Mouse (Mus musculus): Measurements from ENCODE around the gene Flt3. TPM values are rescaled to one million over a fixed set of nuclear protein-coding genes. Genes with fewer than 3 reads are reported as not detected.

Gene Flt3
- polyA plus RNA-seq, 1 experiment = 1.4 TPM

GRCm38 (mm10) chr5:147390772-147391171 is 9.5 kb downstream of the Flt3 start:
- no peak for TF ChIP-seq POLR2A (IDR thresholded peaks at IDR 0.05; ENCODE audit: borderline replicate concordance, extremely low read depth, low read depth, low read length)
- no peak for TF ChIP-seq CTCF (IDR thresholded peaks at IDR 0.05; ENCODE audit: insufficient read depth, low read length)
- 23% methylated on average over 2 of the region's 2 CpGs for WGBS
- H3K4me3 ChIP-seq (replicated peaks; ENCODE audit: extremely low read depth, low read depth, low read length) = no peak overlapping the region
- no peaks in the 10 kb centered on the region for H3K4me1 ChIP-seq (ENCODE audit: control insufficient read depth, insufficient read depth, low read length)
- DNase-seq = no peak

GRCm38 (mm10) chr5:147389052-147389451 is 11.2 kb downstream of the Flt3 start:
- no peaks in the 10 kb centered on the region for H3K4me1 ChIP-seq (ENCODE audit: control insufficient read depth, insufficient read depth, low read length)
- no peak for DNase-seq
- no peak overlapping the region for H3K4me3 ChIP-seq (replicated peaks; ENCODE audit: extremely low read depth, low read depth, low read length)
- TF ChIP-seq POLR2A (IDR thresholded peaks at IDR 0.05; ENCODE audit: borderline replicate concordance, extremely low read depth, low read depth, low read length) = no peak
- TF ChIP-seq CTCF (IDR thresholded peaks at IDR 0.05; ENCODE audit: insufficient read depth, low read length) = no peak
- 72% methylated on average over 5 of the region's 5 CpGs for WGBS

DNA sequence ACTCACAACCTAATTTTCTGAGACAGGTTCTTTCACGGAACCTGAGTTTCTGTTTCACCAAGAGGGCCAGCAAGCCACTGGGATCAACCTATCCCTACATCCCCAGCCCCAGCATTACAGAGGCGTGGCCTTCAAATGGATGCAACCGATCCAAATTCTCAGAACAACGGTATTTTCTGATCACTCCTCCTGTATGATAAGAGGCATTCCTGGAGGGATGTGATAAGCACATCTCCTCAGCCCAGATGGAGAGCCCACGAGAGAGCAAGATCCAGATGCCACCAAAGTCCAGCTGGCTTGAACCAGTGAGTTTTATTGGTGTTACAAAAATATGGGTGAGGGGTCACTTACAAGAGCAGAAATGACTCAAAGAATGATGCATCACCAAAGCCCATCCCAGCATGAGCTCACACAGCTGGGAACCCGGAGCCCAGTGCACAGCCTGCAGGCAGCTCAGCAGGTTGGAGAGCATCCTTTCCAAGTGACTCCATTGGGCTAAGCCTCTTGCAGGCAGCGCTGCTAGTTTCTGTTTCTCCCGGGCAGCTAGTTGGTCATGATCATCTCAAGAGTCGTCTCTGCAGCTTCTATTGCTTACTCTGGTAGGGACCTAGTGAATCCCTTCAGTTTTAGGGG is 11.8 kb downstream of the Flt3 start:
- TF ChIP-seq CTCF (IDR thresholded peaks at IDR 0.05; ENCODE audit: insufficient read depth, low read length) (no peak), POLR2A (IDR thresholded peaks at IDR 0.05; ENCODE audit: borderline replicate concordance, extremely low read depth, low read depth, low read length) (no peak)
- 63% methylated on average over 9 of the region's 9 CpGs for WGBS
- DNase-seq = no peak
- Histone ChIP-seq H3K4me1 (ENCODE audit: control insufficient read depth, insufficient read depth, low read length) (no peaks in the 10 kb centered on the region), H3K4me3 (replicated peaks; ENCODE audit: extremely low read depth, low read depth, low read length) (no peak overlapping the region)

- Histone ChIP-seq H3K4me3 (replicated peaks; ENCODE audit: extremely low read depth, low read depth, low read length) (no peak overlapping the region), H3K4me1 (ENCODE audit: control insufficient read depth, insufficient read depth, low read length) (no peaks in the 10 kb centered on the region)
- TF ChIP-seq POLR2A (IDR thresholded peaks at IDR 0.05; ENCODE audit: borderline replicate concordance, extremely low read depth, low read depth, low read length) (no peak), CTCF (IDR thresholded peaks at IDR 0.05; ENCODE audit: insufficient read depth, low read length) (no peak)
- no peak for DNase-seq
- WGBS = 79% methylated on average over 13 of the region's 13 CpGs
These were observed 13.4 kb downstream of the Flt3 start for GRCm38 (mm10) chr5:147386865-147387264.

GRCm38 (mm10) chr5:147381396-147381795 is 18.9 kb downstream of the Flt3 start:
- 70% methylated on average over 10 of the region's 10 CpGs for WGBS
- no peak for DNase-seq
- Histone ChIP-seq H3K4me3 (replicated peaks; ENCODE audit: extremely low read depth, low read depth, low read length) (no peak overlapping the region), H3K4me1 (ENCODE audit: control insufficient read depth, insufficient read depth, low read length) (no peaks in the 10 kb centered on the region)
- TF ChIP-seq CTCF (IDR thresholded peaks at IDR 0.05; ENCODE audit: insufficient read depth, low read length) (no peak), POLR2A (IDR thresholded peaks at IDR 0.05; ENCODE audit: borderline replicate concordance, extremely low read depth, low read depth, low read length) (no peak)

- TF ChIP-seq POLR2A (IDR thresholded peaks at IDR 0.05; ENCODE audit: borderline replicate concordance, extremely low read depth, low read depth, low read length) (no peak), CTCF (IDR thresholded peaks at IDR 0.05; ENCODE audit: insufficient read depth, low read length) (no peak)
- 79% methylated on average over 3 of the region's 3 CpGs for WGBS
- no peak overlapping the region for H3K4me3 ChIP-seq (replicated peaks; ENCODE audit: extremely low read depth, low read depth, low read length)
- H3K4me1 ChIP-seq (ENCODE audit: control insufficient read depth, insufficient read depth, low read length) = no peaks in the 10 kb centered on the region
- no peak for DNase-seq
These were observed 20.8 kb downstream of the Flt3 start for GRCm38 (mm10) chr5:147379481-147379880.

GRCm38 (mm10) chr5:147370276-147370675 is 30.0 kb downstream of the Flt3 start:
- DNase-seq = no peak
- Histone ChIP-seq H3K4me1 (ENCODE audit: control insufficient read depth, insufficient read depth, low read length) (no peaks in the 10 kb centered on the region), H3K4me3 (replicated peaks; ENCODE audit: extremely low read depth, low read depth, low read length) (no peak overlapping the region)
- 86% methylated on average over 8 of the region's 8 CpGs for WGBS
- TF ChIP-seq CTCF (IDR thresholded peaks at IDR 0.05; ENCODE audit: insufficient read depth, low read length) (no peak), POLR2A (IDR thresholded peaks at IDR 0.05; ENCODE audit: borderline replicate concordance, extremely low read depth, low read depth, low read length) (no peak)

- Histone ChIP-seq H3K4me1 (ENCODE audit: control insufficient read depth, insufficient read depth, low read length) (no peaks in the 10 kb centered on the region), H3K4me3 (replicated peaks; ENCODE audit: extremely low read depth, low read depth, low read length) (no peak overlapping the region)
- WGBS = 94% methylated on average over 6 of the region's 6 CpGs
- no peak for DNase-seq
- TF ChIP-seq CTCF (IDR thresholded peaks at IDR 0.05; ENCODE audit: insufficient read depth, low read length) = no peak
- no peak for TF ChIP-seq POLR2A (IDR thresholded peaks at IDR 0.05; ENCODE audit: borderline replicate concordance, extremely low read depth, low read depth, low read length)
These were observed 32.1 kb downstream of the Flt3 start for GRCm38 (mm10) chr5:147368221-147368620.

GRCm38 (mm10) chr5:147365995-147366765 is 34.1 kb downstream of the Flt3 start:
- Histone ChIP-seq H3K4me3 (replicated peaks; ENCODE audit: extremely low read depth, low read depth, low read length) (no peak overlapping the region), H3K4me1 (ENCODE audit: control insufficient read depth, insufficient read depth, low read length) (no peaks in the 10 kb centered on the region)
- no peak for DNase-seq
- no peak for TF ChIP-seq CTCF (IDR thresholded peaks at IDR 0.05; ENCODE audit: insufficient read depth, low read length)
- TF ChIP-seq POLR2A (IDR thresholded peaks at IDR 0.05; ENCODE audit: borderline replicate concordance, extremely low read depth, low read depth, low read length) = no peak
- WGBS = 34% methylated on average over 16 of the region's 16 CpGs

GRCm38 (mm10) chr5:147363054-147363453 is 37.2 kb downstream of the Flt3 start:
- Histone ChIP-seq H3K4me3 (replicated peaks; ENCODE audit: extremely low read depth, low read depth, low read length) (no peak overlapping the region), H3K4me1 (ENCODE audit: control insufficient read depth, insufficient read depth, low read length) (no peaks in the 10 kb centered on the region)
- TF ChIP-seq CTCF (IDR thresholded peaks at IDR 0.05; ENCODE audit: insufficient read depth, low read length) = no peak
- no peak for TF ChIP-seq POLR2A (IDR thresholded peaks at IDR 0.05; ENCODE audit: borderline replicate concordance, extremely low read depth, low read depth, low read length)
- WGBS = 66% methylated on average over 12 of the region's 12 CpGs
- no peak for DNase-seq

Data from lung, adult 2 months (tissue).